Mouse (Mus musculus) heart, embryonic 10.5 days (tissue): ENCODE data around the gene Smim20. TPM values are rescaled to one million over a fixed set of nuclear protein-coding genes. Genes with fewer than 3 reads are reported as not detected.

ENCODE experiments used
- DNase-seq: peaks from one replicate; pipeline ENCODE4 v3.0.0-alpha.2; 2017; ENCODE audit warnings: low spot score
- H3K27ac ChIP-seq: fragments of 300-500 bp; sonication (generic); 2 replicates; pipeline ENCODE4 v1.5.1; 2016; ENCODE audit warnings: mild to moderate bottlenecking
- H3K27me3 ChIP-seq: fragments of 300-500 bp; sonication (generic); 2 replicates; pipeline ENCODE4 v1.6.1; 2016; ENCODE audit warnings: mild to moderate bottlenecking; ENCODE audit not compliant: poor library complexity, insufficient read depth, severe bottlenecking
- H3K36me3 ChIP-seq: fragments of 300-500 bp; sonication (generic); 2 replicates; pipeline ENCODE4 v1.6.1; 2016; ENCODE audit warnings: mild to moderate bottlenecking, moderate library complexity
- H3K4me1 ChIP-seq: fragments of 300-500 bp; sonication (generic); 2 replicates; pipeline ENCODE4 v1.6.1; 2016; ENCODE audit warnings: mild to moderate bottlenecking
- H3K4me3 ChIP-seq: fragments of 300-500 bp; sonication (generic); 2 replicates; pipeline ENCODE4 v1.5.1; 2016; ENCODE audit warnings: mild to moderate bottlenecking, moderate library complexity
- H3K9me3 ChIP-seq: fragments of 300-500 bp; sonication (generic); 2 replicates; pipeline ENCODE4 v1.6.1; 2016; ENCODE audit warnings: mild to moderate bottlenecking, moderate library complexity
- WGBS: fragments of 180-500 bp; shearing (Covaris S2); methylation state at CpG from one replicate; pipeline ENCODE4 v1.1.7; 2016; 5-methylcytosine and 5-hydroxymethylcytosine counted together
- polyA plus RNA-seq: library from polyadenylated mRNA; unstranded; fragments of >200 nt; fragmentation: Nextera tagmentation; extraction: Ambion mirVana; gene quantifications from 2 replicates; pipeline ENCODE4 v1.2.1, GENCODE M21; 2016

The Smim20 gene
- polyA plus RNA-seq, 1 experiment from 2014 or later: 104 TPM

DNA sequence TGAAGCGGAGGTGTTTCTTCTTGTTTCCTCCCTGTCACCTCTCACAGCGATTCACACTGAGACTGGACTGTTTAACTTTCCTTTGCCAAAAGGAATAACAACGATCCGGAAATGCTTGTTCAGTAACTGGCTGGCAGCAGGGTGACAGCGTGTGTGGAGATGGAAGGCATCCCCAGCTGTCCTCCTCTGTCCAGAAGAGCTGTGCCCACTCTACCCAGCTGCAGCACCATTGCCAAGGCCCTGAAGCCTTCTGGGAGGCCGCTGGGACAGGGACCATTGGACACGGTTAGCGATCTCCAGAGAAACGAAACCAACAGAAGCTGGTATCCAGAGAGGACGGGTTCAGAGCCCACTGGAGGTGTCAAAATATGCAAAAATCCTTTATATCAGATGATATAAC lies 22.9 kb upstream of the Smim20 start:
- Histone ChIP-seq H3K36me3 (no peaks in the 10 kb centered on the region), H3K9me3 (no peaks in the 10 kb centered on the region), H3K27ac (no peak overlapping the region), H3K4me3 (no peak overlapping the region), H3K4me1 (peaks cover 24% of the 10 kb centered on the region), H3K27me3 (0 out of 2 replicates have a peak, but pooled peaks cover 7% of the 10 kb centered on the region)
- no peak for DNase-seq
- WGBS: 76% methylated on average over 10 of the region's 10 CpGs

DNA sequence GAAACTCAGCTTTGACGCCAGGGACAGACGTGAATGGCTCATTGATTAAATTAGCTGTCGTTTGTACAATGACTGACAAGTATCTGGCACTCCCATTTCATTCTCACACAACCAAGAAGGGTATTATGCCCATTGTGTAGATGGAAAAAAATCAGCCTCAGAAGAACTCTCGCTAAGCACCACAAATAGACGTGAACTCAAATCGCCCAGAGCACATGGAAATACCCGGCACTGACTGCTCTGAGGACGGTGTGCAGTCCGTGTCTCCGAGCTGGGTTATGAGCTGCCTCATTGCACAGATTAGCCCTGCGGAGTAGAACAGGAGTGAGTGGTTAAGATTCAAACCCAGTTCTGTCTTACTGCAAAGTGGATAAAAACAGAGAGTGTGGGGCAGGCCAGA lies 18.4 kb upstream of the Smim20 start:
- Histone ChIP-seq H3K36me3 (no peaks in the 10 kb centered on the region), H3K4me1 (peaks cover 20% of the 10 kb centered on the region), H3K27me3 (0 out of 2 replicates have a peak, but pooled peaks cover 7% of the 10 kb centered on the region), H3K4me3 (no peak overlapping the region), H3K9me3 (no peaks in the 10 kb centered on the region), H3K27ac (no peak overlapping the region)
- DNase-seq: no peak
- 80% methylated on average over 11 of the region's 11 CpGs for WGBS

DNA sequence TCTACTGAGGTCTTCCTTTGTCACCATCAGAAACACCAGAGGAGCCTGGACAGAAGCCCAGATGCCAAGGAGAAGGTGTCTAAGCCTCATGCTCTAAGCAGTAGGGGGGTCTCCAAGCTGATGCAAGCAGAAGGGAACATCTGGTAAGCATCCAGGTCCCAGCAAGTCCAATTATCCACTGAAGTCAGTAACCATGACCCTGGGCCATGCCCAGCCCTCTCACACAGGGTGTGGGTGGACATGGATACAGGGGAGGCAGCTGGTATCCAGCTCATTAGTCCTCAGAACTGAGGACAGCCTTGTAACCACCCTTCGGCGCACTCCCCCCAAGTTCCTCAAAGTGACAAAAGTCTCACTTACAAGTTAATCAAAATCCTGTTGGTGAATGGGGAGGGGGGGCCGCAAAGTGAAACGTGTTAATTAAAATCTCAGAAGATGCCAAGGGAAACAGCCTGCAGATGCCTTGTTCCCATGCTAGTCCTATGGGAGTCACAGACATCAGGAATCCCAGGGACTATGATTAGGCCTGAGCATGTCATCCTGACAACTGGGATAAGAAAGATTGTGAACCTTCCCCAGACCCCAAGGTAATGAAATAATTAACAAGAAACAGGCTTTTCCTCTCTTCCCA lies 17.3 kb upstream of the Smim20 start:
- no peak overlapping the region for H3K27ac ChIP-seq
- WGBS: 57% methylated on average over 4 of the region's 4 CpGs
- no peaks in the 10 kb centered on the region for H3K9me3 ChIP-seq
- 0 out of 2 replicates have a peak, but pooled peaks cover 7% of the 10 kb centered on the region for H3K27me3 ChIP-seq
- peaks cover 23% of the 10 kb centered on the region for H3K4me1 ChIP-seq
- no peak overlapping the region for H3K4me3 ChIP-seq
- no peaks in the 10 kb centered on the region for H3K36me3 ChIP-seq
- DNase-seq: no peak

DNA sequence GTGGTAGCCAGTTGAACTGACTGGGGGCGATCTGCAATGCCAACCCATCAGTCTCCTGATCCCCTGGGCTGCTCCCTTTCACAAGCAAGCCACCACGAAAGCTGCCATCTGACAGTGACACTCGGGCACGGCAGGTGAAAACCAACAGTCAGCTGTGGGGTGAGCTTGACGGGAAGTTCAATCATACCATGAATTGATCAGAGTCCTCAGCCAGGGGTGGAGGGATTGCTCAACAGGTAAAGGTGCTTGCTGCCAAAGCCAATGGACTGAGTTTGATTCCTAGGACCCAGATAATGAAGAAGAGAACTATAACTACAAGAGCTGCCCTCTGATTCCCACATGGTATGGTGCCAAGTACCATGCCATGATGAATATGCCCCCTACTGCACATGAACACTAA lies 12.7 kb upstream of the Smim20 start:
- no peak for DNase-seq
- H3K9me3 ChIP-seq: no peaks in the 10 kb centered on the region
- H3K27me3 ChIP-seq: peaks cover 17% of the 10 kb centered on the region; the same call in 1 of the 2 replicates
- H3K36me3 ChIP-seq: no peaks in the 10 kb centered on the region
- H3K27ac ChIP-seq: no peak overlapping the region
- H3K4me1 ChIP-seq: peaks cover 47% of the 10 kb centered on the region
- no peak overlapping the region for H3K4me3 ChIP-seq
- WGBS: 84% methylated on average over 5 of the region's 5 CpGs

DNA sequence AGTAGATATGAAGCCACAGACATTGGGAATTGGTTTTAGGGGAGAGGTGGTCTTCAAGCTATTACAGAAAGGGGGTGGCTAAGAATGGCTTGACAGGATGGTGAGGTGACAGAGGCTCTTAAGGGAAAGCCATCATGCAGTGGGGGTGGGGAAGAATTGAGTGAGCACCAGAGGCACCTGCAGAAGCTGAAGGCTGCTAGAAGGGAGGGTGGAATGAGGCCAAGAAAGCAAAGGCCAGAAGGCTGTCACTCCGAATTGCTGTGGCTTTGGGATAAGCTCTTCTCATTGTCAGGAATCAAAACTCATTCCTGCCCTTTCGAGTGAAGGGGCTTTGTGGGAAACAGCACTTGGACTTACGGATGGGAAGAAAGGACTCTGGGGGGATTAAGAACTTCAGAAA lies 12.1 kb upstream of the Smim20 start:
- H3K27me3 ChIP-seq: peaks cover 22% of the 10 kb centered on the region; the same call in 1 of the 2 replicates
- no peaks in the 10 kb centered on the region for H3K36me3 ChIP-seq
- DNase-seq: no peak
- H3K9me3 ChIP-seq: no peaks in the 10 kb centered on the region
- no peak overlapping the region for H3K27ac ChIP-seq
- H3K4me1 ChIP-seq: peaks cover 48% of the 10 kb centered on the region
- 64% methylated on average over 3 of the region's 3 CpGs for WGBS
- H3K4me3 ChIP-seq: no peak overlapping the region

DNA sequence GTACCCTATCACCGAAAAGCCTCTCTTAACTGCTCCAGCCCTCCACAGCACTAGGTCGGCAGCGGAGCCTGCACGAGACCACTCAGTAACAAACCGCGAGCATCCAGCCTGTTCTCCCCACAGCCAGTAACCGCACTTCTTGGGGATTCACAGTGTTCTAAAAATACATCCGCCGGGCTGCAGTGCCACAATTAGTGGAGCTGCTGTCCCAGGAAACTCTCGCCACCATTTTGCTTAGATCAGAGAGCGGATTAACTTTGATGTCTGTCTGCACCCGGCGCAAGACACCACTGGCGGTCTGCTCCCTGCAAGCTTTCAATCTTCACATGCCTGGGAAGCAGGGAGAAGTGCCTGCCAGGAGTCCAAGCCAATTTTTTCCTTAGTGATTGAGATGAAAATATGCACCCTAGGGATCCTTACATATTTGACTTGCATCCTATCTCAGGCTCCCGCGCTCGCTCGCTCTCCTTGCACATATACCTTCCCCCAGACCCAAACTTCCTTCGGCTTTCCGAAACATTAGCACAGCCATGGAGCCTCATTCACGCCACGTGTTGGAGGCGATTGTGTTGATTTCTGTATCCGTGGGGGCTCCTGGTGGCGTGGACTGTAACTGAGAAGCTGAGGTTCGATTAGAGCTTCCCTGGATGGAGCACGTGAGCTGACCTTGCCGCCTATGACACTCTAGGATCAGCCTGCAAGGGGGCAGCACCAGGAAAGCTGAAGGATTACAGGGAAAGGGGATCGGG lies 8.7 kb upstream of the Smim20 start:
- Histone ChIP-seq H3K4me1 (peaks cover 33% of the 10 kb centered on the region), H3K27me3 (peaks cover 25% of the 10 kb centered on the region; the same call in 1 of the 2 replicates), H3K36me3 (no peaks in the 10 kb centered on the region), H3K9me3 (no peaks in the 10 kb centered on the region), H3K4me3 (peak overlapping the region; percentile 60), H3K27ac (peak overlapping the region; percentile 87)
- WGBS: 3% methylated on average over 29 of the region's 29 CpGs
- DNase-seq: peak; percentile 82

DNA sequence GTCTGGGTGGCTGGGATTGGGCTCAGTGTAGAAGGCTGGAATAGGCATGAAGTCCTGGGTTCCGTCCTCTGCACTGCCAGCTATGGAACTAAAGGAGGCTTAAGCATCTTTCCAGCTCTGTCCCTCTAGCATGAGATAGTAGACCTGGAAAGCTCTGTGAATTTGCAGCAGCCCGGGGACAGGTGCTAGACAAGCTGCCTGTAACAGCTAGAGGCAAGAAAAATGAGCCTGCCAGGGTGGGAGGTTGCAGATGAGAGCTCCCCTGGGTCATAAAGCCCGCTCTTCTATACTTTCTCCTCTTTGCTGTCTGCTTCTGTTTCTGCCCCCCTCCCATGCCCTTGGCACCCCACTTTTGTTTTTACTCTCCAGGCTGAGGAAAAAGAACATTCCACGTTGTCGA lies 7.0 kb upstream of the Smim20 start:
- H3K9me3 ChIP-seq: no peaks in the 10 kb centered on the region
- H3K4me1 ChIP-seq: peaks cover 30% of the 10 kb centered on the region
- H3K4me3 ChIP-seq: no peak overlapping the region
- no peaks in the 10 kb centered on the region for H3K36me3 ChIP-seq
- no peak for DNase-seq
- H3K27ac ChIP-seq: no peak overlapping the region
- H3K27me3 ChIP-seq: peaks cover 23% of the 10 kb centered on the region; the same call in 1 of the 2 replicates
- WGBS: 53% methylated on average over 5 of the region's 5 CpGs

DNA sequence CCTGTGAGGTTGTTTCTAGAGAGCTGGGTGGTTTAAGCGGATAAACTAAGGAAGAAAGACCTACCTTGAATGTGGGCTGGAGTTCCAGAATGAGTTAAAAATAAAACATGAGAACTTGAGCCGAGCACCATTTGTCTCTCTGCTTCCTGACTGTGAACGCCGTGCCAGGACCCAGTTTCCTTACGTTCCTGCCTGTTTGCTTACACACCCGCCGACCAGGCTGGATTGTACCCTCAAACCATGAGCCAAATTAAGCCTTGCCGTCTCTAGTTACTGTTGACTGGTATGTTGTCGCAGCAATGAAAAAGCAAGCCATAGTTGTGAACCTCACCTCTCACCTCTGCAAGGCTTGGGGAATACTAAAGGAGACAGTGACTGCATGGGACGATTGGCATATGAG lies 4.9 kb upstream of the Smim20 start:
- Histone ChIP-seq H3K4me3 (no peak overlapping the region), H3K9me3 (no peaks in the 10 kb centered on the region), H3K27me3 (peaks cover 21% of the 10 kb centered on the region; the same call in 1 of the 2 replicates), H3K36me3 (no peaks in the 10 kb centered on the region), H3K27ac (no peak overlapping the region), H3K4me1 (peaks cover 29% of the 10 kb centered on the region)
- DNase-seq: no peak
- WGBS: 78% methylated on average over 10 of the region's 10 CpGs

DNA sequence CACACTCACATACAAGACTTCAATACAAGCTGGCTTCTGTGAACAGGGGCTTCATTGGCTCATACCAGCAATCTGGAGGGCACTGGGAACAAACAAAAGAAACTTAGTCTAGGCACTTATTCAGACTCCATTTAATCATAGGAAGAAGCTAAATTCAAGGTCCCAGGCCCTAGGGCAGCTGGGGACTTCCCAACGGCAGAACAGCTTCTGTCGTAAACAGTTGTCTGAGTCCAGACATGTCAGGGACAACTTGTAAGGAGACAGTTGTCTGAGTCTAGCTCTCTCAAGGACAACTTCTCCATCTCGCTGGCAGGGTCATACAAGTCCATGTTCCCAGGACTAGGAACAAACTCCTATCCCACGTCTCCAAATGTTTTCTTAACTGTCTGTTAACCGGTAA lies 2.8 kb upstream of the Smim20 start:
- H3K4me1 ChIP-seq: peaks cover 23% of the 10 kb centered on the region
- H3K4me3 ChIP-seq: no peak overlapping the region
- no peaks in the 10 kb centered on the region for H3K36me3 ChIP-seq
- no peak for DNase-seq
- no peaks in the 10 kb centered on the region for H3K9me3 ChIP-seq
- 0 out of 2 replicates have a peak, but pooled peaks cover 11% of the 10 kb centered on the region for H3K27me3 ChIP-seq
- H3K27ac ChIP-seq: no peak overlapping the region
- WGBS: 80% methylated on average over 5 of the region's 5 CpGs

DNA sequence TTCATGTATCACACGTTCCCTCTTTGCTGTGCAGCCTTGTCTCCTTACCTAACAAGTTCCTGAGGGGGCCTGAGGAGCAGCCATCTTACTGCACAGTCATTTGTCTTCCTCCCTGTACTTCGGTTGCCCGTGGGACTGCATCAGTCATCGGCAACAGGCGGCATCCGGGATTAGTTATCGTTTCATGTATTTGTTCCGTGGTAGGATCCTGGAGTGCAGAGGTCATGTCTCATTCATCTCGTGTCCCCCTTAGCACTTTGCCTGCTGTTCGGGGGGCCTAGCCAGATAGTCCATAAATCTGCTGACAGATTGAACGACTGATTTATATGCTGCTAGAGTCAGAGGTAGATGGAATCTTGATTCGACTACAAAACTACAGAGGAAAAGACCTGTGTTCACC lies 1.1 kb upstream of the Smim20 start:
- Histone ChIP-seq H3K27ac (no peak overlapping the region), H3K9me3 (no peaks in the 10 kb centered on the region), H3K4me1 (peaks cover 31% of the 10 kb centered on the region), H3K27me3 (no peaks in the 10 kb centered on the region), H3K36me3 (no peaks in the 10 kb centered on the region), H3K4me3 (no peak overlapping the region)
- no peak for DNase-seq
- 84% methylated on average over 12 of the region's 12 CpGs for WGBS

DNA sequence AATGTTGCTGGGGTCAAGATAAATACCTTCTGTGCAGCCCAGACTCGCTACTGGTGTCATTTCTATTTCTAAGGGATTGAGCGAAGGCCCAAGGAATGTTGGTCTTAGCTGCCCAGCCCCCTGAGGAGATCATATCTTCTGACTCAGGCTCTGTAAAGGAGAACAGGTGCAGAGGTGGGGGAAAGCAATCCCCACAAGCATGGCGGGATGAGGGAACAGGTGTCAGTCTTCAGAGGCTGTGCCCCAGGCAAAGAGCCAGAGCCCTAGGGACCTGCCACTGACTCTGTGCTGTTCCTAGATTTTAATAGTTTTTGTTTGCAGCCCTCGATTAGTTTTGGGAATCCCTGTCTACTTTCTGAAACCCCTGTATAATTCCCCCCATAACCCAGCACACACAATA lies 702 bp upstream of the Smim20 start:
- Histone ChIP-seq H3K9me3 (no peaks in the 10 kb centered on the region), H3K36me3 (no peaks in the 10 kb centered on the region), H3K4me3 (no peak overlapping the region), H3K27ac (no peak overlapping the region), H3K27me3 (no peaks in the 10 kb centered on the region), H3K4me1 (peaks cover 35% of the 10 kb centered on the region)
- 84% methylated on average over 4 of the region's 4 CpGs for WGBS
- DNase-seq: no peak

DNA sequence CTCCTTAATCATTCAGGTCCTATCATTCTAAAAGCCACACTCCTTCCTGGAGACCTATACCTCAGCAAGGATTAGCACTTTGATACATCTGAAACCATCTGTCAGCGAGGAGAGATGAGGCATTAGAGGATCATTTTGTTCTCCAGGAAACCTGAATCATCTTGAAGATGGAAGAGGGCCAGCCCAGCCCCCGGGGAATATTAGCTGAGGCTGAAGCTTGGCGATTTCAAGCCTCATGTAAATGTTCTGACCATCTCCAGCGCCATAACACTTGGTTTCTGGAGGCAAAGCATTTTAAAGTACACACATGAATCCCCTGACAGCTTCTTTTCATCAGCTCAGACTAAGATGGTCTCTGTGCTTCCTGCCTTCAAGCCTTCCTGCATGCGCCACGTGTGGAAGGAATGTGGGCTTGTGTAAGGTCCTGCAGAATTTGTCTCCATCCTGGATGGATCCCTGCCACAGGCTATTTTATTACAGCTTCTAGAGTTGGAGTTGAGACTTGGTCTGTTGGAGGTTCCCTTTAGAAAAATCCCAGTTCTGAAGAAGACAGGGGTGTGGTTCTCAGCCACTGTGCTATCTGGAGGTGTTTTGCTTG lies 1.3 kb downstream of the Smim20 start:
- Histone ChIP-seq H3K4me1 (peaks cover 48% of the 10 kb centered on the region), H3K4me3 (peak overlapping the region; percentile 80; the same call in 1 of the 2 replicates)

DNA sequence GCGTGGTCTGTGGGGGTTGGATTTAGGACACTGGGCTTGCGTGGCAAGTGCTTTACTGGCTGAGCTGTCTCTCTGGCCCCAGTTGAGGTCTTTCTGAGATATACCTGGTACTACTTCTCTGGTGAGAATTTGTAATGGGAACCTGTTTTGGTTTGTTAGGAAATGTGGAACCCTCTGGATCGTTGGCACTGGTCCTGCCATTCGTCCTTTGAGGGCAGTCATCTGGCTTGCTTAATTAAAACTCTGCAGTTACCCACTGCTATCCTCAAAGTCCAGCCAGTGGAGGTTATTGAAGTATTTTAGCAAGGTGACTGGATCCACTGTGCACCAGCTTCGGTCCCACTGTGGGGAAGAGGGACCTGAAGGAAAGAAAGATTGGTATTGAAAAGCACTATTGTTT lies 2.9 kb downstream of the Smim20 start:
- Histone ChIP-seq H3K36me3 (peaks cover 5% of the 10 kb centered on the region; the same call in 1 of the 2 replicates), H3K27me3 (no peaks in the 10 kb centered on the region), H3K4me3 (no peak overlapping the region), H3K27ac (no peak overlapping the region), H3K9me3 (no peaks in the 10 kb centered on the region), H3K4me1 (peaks cover 64% of the 10 kb centered on the region)
- no peak for DNase-seq
- WGBS: 92% methylated on average over 5 of the region's 5 CpGs

More for the DNA sequence above, 1.3 kb downstream of the Smim20 start:
- DNase-seq: no peak
- Histone ChIP-seq H3K27ac (peak overlapping the region; percentile 22; the same call in 1 of the 2 replicates), H3K36me3 (peaks cover 5% of the 10 kb centered on the region; the same call in 1 of the 2 replicates), H3K27me3 (no peaks in the 10 kb centered on the region), H3K9me3 (no peaks in the 10 kb centered on the region)
- WGBS: 77% methylated on average over 6 of the region's 6 CpGs
